Mouse (Mus musculus): Measurements from ENCODE around the gene Auts2.

DNA sequence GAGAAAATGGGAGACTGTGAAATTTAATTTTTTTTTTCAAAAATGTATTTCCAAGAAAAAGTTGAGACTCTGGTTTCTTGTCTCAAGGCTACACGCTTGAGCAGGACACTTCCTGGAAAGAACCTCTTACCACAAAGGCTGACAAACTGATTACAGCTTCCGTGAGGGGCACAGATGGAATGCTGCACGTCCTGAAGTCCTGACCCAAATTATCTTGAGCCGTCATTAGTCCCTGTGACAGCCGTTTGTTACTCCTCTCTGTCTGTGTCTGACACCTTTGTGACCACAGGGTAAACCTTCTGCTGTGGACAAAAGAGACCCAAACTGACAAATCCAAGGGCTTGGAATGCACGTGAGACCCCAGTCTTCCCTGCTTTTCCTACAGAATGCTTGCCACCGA is 587.1 kb downstream of the Auts2 start:
- TF ChIP-seq CTCF (IDR thresholded peaks at IDR 0.05; ENCODE audit: low read depth) (no peak), EP300 (IDR thresholded peaks at IDR 0.05; ENCODE audit: low read depth) (no peak)
